Mouse (Mus musculus) left cerebral cortex, postnatal 10 days (tissue): ENCODE measurements at regions not wholly inside any gene's neighbourhood (a gene's known extent, or its start where the extent isn't known, plus 50 kb on each side); places are given as distances from the start of the nearest gene placed in this dataset.

Source experiments
- DNase-seq, 2 experiments: peaks; one replicate each; pipeline ENCODE4 v3.0.0; 2021 to 2022; ENCODE audit warnings: low spot score in 2 of 2, mixed read lengths in 1 of 2; ENCODE audit errors: extremely low spot score in 1 of 2
- intact Hi-C: fragments of 180-260 bp; cut with DNase I; formaldehyde crosslinking; loops from one replicate; pipeline ENCODE4 v1.15.1; 2025

GRCm38 (mm10) chr5:45076347-45076890 lies 276.9 kb upstream of the Ldb2 start:
- intact Hi-C loops: no loop called here
- DNase-seq: no peak

GRCm38 (mm10) chr5:45075195-45075594 lies 275.7 kb upstream of the Ldb2 start:
- DNase-seq: no peak
- intact Hi-C loops: no loop called here

GRCm38 (mm10) chr5:45072529-45072928 lies 273.0 kb upstream of the Ldb2 start:
- intact Hi-C loops: no loop called here
- DNase-seq: no peak

GRCm38 (mm10) chr5:45065917-45066699 lies 266.6 kb upstream of the Ldb2 start:
- DNase-seq: no peak
- intact Hi-C loops: no loop called here

- intact Hi-C loops: no loop called here
- DNase-seq: peak in 1 of 2 experiments; percentile 17
These were observed 263.1 kb upstream of the Ldb2 start for GRCm38 (mm10) chr5:45062567-45062966.

- intact Hi-C loops: no loop called here
- DNase-seq: no peak
These were observed 255.9 kb upstream of the Ldb2 start for GRCm38 (mm10) chr5:45055276-45055959.

- DNase-seq: no peak
- intact Hi-C loops: no loop called here
These were observed 249.9 kb upstream of the Ldb2 start for GRCm38 (mm10) chr5:45049410-45049809.

GRCm38 (mm10) chr5:45042914-45043313 lies 243.4 kb upstream of the Ldb2 start:
- intact Hi-C loops: no loop called here
- no peak for DNase-seq

GRCm38 (mm10) chr5:45036430-45036829 lies 236.9 kb upstream of the Ldb2 start:
- DNase-seq: no peak
- intact Hi-C loops: no loop called here

- DNase-seq: no peak
- intact Hi-C loops: no loop called here
These were observed 233.7 kb upstream of the Ldb2 start for GRCm38 (mm10) chr5:45033146-45033545.

GRCm38 (mm10) chr5:45027876-45028275 lies 228.4 kb upstream of the Ldb2 start:
- intact Hi-C loops: no loop called here
- no peak for DNase-seq

- peak in 1 of 2 experiments; percentile 9 for DNase-seq
- intact Hi-C loops: no loop called here
These were observed 225.9 kb upstream of the Ldb2 start for GRCm38 (mm10) chr5:45025383-45025782.

- no peak for DNase-seq
- intact Hi-C loops: no loop called here
These were observed 208.4 kb upstream of the Ldb2 start for GRCm38 (mm10) chr5:45007930-45008329.

- intact Hi-C loops: no loop called here
- no peak for DNase-seq
These were observed 201.5 kb upstream of the Ldb2 start for GRCm38 (mm10) chr5:45000996-45001395.

GRCm38 (mm10) chr5:44999032-44999431 lies 199.6 kb upstream of the Ldb2 start:
- intact Hi-C loops: no loop called here
- DNase-seq: no peak

GRCm38 (mm10) chr5:44975456-44976195 lies 176.1 kb upstream of the Ldb2 start:
- intact Hi-C loops: no loop called here
- DNase-seq: peak in 1 of 2 experiments; percentile 40

GRCm38 (mm10) chr5:44943023-44943921 lies 143.8 kb upstream of the Ldb2 start:
- no peak for DNase-seq
- intact Hi-C loops: no loop called here

- intact Hi-C loops: no loop called here
- DNase-seq: no peak
These were observed 143.1 kb upstream of the Ldb2 start for GRCm38 (mm10) chr5:44942575-44942974.

GRCm38 (mm10) chr5:44925476-44925875 lies 126.0 kb upstream of the Ldb2 start:
- DNase-seq: no peak
- intact Hi-C loops: no loop called here
